Mouse (Mus musculus) myocyte (in vitro differentiated cells): ENCODE measurements around the gene Gfy. TPM values are rescaled to one million over a fixed set of nuclear protein-coding genes. Genes with fewer than 3 reads are reported as not detected.

ENCODE experiments used
- H3K27me3 ChIP-seq: one replicate; pipeline ENCODE4 v1.6.1; 2011; ENCODE audit not compliant: control insufficient read depth, insufficient read depth, insufficient read length
- H3K36me3 ChIP-seq: one replicate; pipeline ENCODE4 v1.6.1; 2011; ENCODE audit not compliant: control insufficient read depth, insufficient read depth
- H3K4me2 ChIP-seq: one replicate; pipeline ENCODE4 v1.6.1; 2011; ENCODE audit warnings: low read depth, control low read depth
- H3K4me3 ChIP-seq: one replicate; pipeline ENCODE4 v1.5.1; 2011; ENCODE audit warnings: mild to moderate bottlenecking, control low read depth, moderate library complexity
- H3K79me2 ChIP-seq: one replicate; pipeline ENCODE4 v1.6.1; 2011; ENCODE audit not compliant: control insufficient read depth, insufficient read depth
- H3ac ChIP-seq: one replicate; pipeline ENCODE4 v1.6.1; 2011; ENCODE audit not compliant: control insufficient read depth, insufficient read length
- CEBPB ChIP-seq: IDR thresholded peaks from 2 replicates; pipeline ENCODE4 v1.6.1; 2011; ENCODE audit warnings: mild to moderate bottlenecking, moderate library complexity; ENCODE audit not compliant: poor library complexity, insufficient read depth, severe bottlenecking
- E2F4 ChIP-seq: IDR thresholded peaks from one replicate; pipeline ENCODE4 v1.6.1; 2011; ENCODE audit warnings: mild to moderate bottlenecking, control low read depth, moderate library complexity; ENCODE audit not compliant: insufficient read depth
- MAX ChIP-seq: IDR thresholded peaks from one replicate; pipeline ENCODE4 v1.6.1; 2011; ENCODE audit warnings: low read depth, mild to moderate bottlenecking, control low read depth
- MYOD1 ChIP-seq, 3 experiments: IDR thresholded peaks; one replicate each; pipeline ENCODE4 v1.6.1; 2011; ENCODE audit warnings: control low read depth in 2 of 3, low read depth in 2 of 3, mild to moderate bottlenecking in 2 of 3, moderate library complexity in 1 of 3; ENCODE audit not compliant: insufficient read length in 2 of 3, control insufficient read depth in 1 of 3
- MYOG ChIP-seq, 3 experiments: IDR thresholded peaks; one replicate each; pipeline ENCODE4 v1.6.1; 2011; ENCODE audit warnings: control low read depth in 2 of 3, low read depth in 2 of 3, mild to moderate bottlenecking in 2 of 3; ENCODE audit not compliant: insufficient read length in 2 of 3, control insufficient read depth in 1 of 3, insufficient read depth in 1 of 3
- POLR2A ChIP-seq: IDR thresholded peaks from one replicate; pipeline ENCODE4 v1.6.1; 2011; ENCODE audit warnings: low read depth, mild to moderate bottlenecking, control low read depth, moderate library complexity; ENCODE audit not compliant: insufficient read length
- POLR2AphosphoS2 ChIP-seq: IDR thresholded peaks from one replicate; pipeline ENCODE4 v1.6.1; 2011; ENCODE audit warnings: low read depth, control low read depth; ENCODE audit not compliant: insufficient read length
- REST ChIP-seq: IDR thresholded peaks from one replicate; pipeline ENCODE4 v1.6.1; 2011; ENCODE audit warnings: mild to moderate bottlenecking, control low read depth, moderate library complexity; ENCODE audit not compliant: insufficient read depth, insufficient read length
- SRF ChIP-seq: IDR thresholded peaks from one replicate; pipeline ENCODE4 v1.6.1; 2011; ENCODE audit warnings: low read depth; ENCODE audit not compliant: control insufficient read depth, insufficient read length
- TCF12 ChIP-seq: IDR thresholded peaks from one replicate; pipeline ENCODE4 v1.6.1; 2011; ENCODE audit warnings: mild to moderate bottlenecking, control low read depth; ENCODE audit not compliant: poor library complexity, insufficient read depth, severe bottlenecking
- TCF3 ChIP-seq: IDR thresholded peaks from one replicate; pipeline ENCODE4 v1.6.1; 2011; ENCODE audit warnings: low read depth, control low read depth; ENCODE audit not compliant: insufficient read length
- USF1 ChIP-seq: IDR thresholded peaks from one replicate; pipeline ENCODE4 v1.6.1; 2011; ENCODE audit warnings: low read depth, mild to moderate bottlenecking, control low read depth, moderate library complexity
- polyA plus RNA-seq: library from polyadenylated mRNA; unstranded; fragments of >200 nt; fragmentation: generic; extraction: Trizol; gene quantifications from one replicate; pipeline ENCODE4 v1.2.1, GENCODE M21; 2012; ENCODE audit warnings: missing spikeins

Gfy gene
- 0.04 TPM for polyA plus RNA-seq

DNA sequence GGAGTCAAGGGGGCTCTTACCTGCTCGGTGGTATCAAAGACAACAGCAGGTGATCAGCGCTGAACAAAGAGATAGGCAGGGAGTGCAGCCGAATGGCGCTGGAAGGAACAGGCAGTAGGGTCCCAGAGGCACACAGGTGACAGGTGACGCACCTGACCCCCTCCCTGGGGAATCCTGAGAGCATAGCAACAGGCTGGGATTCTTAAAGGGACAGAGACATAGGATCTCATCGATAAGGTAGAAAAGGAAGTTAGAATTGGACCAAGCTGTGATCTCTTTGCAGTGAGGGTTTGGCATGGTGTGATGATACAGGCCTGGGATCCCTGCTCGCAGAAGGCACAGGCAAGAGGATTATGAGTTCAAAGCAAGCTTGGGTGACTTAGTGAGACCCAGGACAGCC, at the start of gene Gfy:
TSS of gene Gfy (minus strand) at position 101 of the 400 bp plus-strand sequence.
- Histone ChIP-seq H3K4me2 (no peak within 1 kb of the TSS), H3K27me3 (peaks cover 94% of the 10 kb centered on the region), H3K79me2 (no peaks in the 10 kb centered on the region), H3K36me3 (no peaks in the 10 kb centered on the region), H3K4me3 (no peak within 1 kb of the TSS), H3ac (no peak within 1 kb of the TSS)
- TF ChIP-seq MAX: no peak

DNA sequence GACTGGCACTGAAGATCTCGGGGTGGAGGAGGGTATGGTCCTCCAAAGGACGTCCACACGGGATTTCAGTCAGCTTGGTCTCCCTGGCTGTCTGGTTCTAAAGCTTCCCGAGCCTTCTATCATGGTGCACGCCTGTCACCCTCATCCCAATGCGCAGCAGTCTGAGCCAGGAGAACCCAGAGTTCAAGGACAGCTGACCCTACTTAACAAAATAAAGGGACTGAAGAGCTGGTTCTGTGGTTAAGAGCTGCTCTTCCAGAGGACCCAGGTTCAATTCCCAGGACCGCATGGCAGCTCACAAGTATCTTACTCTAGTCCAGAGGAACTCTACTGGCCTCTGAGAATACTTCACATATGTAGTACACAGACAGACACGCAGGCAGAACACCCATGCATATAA, 49.7 kb upstream of the Gfy start:
- Histone ChIP-seq H3K79me2 (no peaks in the 10 kb centered on the region), H3K4me3 (no peak overlapping the region), H3K36me3 (peaks cover 19% of the 10 kb centered on the region), H3K4me2 (no peak overlapping the region), H3K27me3 (no peaks in the 10 kb centered on the region), H3ac (no peak overlapping the region)
- TF ChIP-seq POLR2A: no peak
- TF ChIP-seq CEBPB: no peak
- TF ChIP-seq E2F4: no peak
- TF ChIP-seq MYOG (IDR thresholded peaks at IDR 0.05; ENCODE audit: control insufficient read depth in 1 of 3, insufficient read depth in 1 of 3, insufficient read length in 2 of 3, low read depth in 2 of 3): no peak

DNA sequence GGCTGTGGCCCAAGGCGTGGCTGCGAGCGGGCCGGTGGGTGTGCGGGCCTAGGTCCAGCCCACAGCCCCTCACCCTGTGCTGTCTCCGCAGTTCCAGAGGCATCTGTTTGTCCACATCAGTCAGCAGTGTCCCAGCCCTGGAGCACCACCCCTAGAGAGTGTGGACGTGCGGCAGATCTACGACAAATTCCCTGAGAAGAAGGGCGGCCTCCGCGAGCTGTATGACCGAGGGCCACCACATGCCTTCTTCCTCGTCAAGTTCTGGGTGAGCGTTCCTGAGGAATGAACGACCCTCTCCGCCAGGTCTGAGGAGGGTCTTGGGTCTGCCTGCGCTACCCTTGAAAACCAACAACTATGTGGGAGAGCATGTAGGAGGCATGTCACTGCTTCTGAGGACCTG, 49.2 kb upstream of the Gfy start:
- TF ChIP-seq MAX (no peak), USF1 (no peak), TCF12 (no peak), MYOD1 (IDR thresholded peaks at IDR 0.05; ENCODE audit: control insufficient read depth in 1 of 3, insufficient read length in 2 of 3, low read depth in 2 of 3) (no peak), E2F4 (no peak), SRF (no peak), REST (no peak), POLR2AphosphoS2 (no peak), POLR2A (no peak), MYOG (IDR thresholded peaks at IDR 0.05; ENCODE audit: control insufficient read depth in 1 of 3, insufficient read depth in 1 of 3, insufficient read length in 2 of 3, low read depth in 2 of 3) (no peak), CEBPB (no peak), TCF3 (no peak)
- Histone ChIP-seq H3K79me2 (no peaks in the 10 kb centered on the region), H3ac (no peak overlapping the region), H3K36me3 (peaks cover 19% of the 10 kb centered on the region), H3K4me2 (no peak overlapping the region), H3K27me3 (no peaks in the 10 kb centered on the region), H3K4me3 (no peak overlapping the region)

DNA sequence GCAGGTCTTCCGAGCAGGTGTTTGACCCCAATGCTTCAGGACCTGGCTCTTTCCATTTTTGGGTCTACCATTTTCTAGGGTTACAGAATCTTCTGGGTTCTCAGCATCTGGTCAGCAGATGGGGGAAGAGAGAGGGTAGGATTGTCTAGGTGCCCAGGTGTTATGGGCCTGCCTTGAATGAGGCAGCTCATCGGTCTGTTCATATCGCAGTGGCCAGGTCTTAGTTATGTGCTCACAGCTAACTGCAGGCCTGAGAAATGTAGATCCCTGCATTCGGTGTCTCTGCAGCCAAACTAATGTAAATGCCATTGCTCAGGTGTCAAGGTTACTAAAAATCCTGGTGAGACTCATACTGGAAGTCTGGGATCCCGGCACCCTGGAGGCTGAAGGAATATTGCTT, 47.1 kb upstream of the Gfy start:
- TF ChIP-seq E2F4: no peak
- TF ChIP-seq TCF3: no peak
- no peak for TF ChIP-seq MYOD1 (IDR thresholded peaks at IDR 0.05; ENCODE audit: control insufficient read depth in 1 of 3, insufficient read length in 2 of 3, low read depth in 2 of 3)
- TF ChIP-seq MAX: no peak
- no peak for TF ChIP-seq POLR2AphosphoS2
- no peak for TF ChIP-seq SRF
- TF ChIP-seq POLR2A: no peak
- TF ChIP-seq TCF12: no peak
- TF ChIP-seq CEBPB: no peak
- no peak for TF ChIP-seq REST
- no peak for TF ChIP-seq USF1
- TF ChIP-seq MYOG (IDR thresholded peaks at IDR 0.05; ENCODE audit: control insufficient read depth in 1 of 3, insufficient read depth in 1 of 3, insufficient read length in 2 of 3, low read depth in 2 of 3): no peak
- Histone ChIP-seq H3ac (no peak overlapping the region), H3K36me3 (peaks cover 20% of the 10 kb centered on the region), H3K27me3 (no peaks in the 10 kb centered on the region), H3K79me2 (no peaks in the 10 kb centered on the region), H3K4me2 (no peak overlapping the region), H3K4me3 (no peak overlapping the region)

DNA sequence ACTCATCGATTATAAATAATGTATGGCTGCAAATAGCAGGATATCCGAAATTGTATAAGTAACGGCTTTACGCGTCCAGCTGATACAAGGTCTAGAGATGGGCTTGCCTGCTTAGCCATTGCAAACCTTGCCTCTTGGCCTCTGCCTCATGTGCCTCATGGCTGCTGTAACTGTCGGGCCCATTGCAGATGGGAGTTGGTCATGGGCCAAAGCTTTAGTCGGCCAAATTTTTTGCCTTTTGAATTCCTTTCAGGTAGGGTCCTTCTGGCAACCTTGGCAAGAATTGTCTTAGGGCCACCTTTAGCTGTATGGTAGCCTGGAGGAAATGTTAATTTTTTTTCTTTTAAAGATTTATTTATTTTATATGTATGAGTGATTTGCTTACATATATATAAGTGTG, 45.5 kb upstream of the Gfy start:
- no peak for TF ChIP-seq POLR2A
- no peak for TF ChIP-seq MAX
- TF ChIP-seq POLR2AphosphoS2: no peak
- TF ChIP-seq CEBPB: no peak
- TF ChIP-seq REST: no peak
- TF ChIP-seq TCF3: no peak
- TF ChIP-seq TCF12: no peak
- no peak for TF ChIP-seq MYOD1 (IDR thresholded peaks at IDR 0.05; ENCODE audit: control insufficient read depth in 1 of 3, insufficient read length in 2 of 3, low read depth in 2 of 3)
- no peak for TF ChIP-seq USF1
- TF ChIP-seq E2F4: no peak
- TF ChIP-seq MYOG (IDR thresholded peaks at IDR 0.05; ENCODE audit: control insufficient read depth in 1 of 3, insufficient read depth in 1 of 3, insufficient read length in 2 of 3, low read depth in 2 of 3): no peak
- TF ChIP-seq SRF: no peak
- no peaks in the 10 kb centered on the region for H3K27me3 ChIP-seq
- no peak overlapping the region for H3K4me2 ChIP-seq
- no peaks in the 10 kb centered on the region for H3K79me2 ChIP-seq
- peaks cover 18% of the 10 kb centered on the region for H3K36me3 ChIP-seq
- no peak overlapping the region for H3K4me3 ChIP-seq
- no peak overlapping the region for H3ac ChIP-seq
